Mouse (Mus musculus) naive thymus-derived CD4-positive, alpha-beta T cell, adult 2 months (primary cell): Measurements from ENCODE around the gene Map4k2.

Source experiments
- DNase-seq: peaks from one replicate; pipeline ENCODE4 v3.0.0-alpha.2; 2011; ENCODE audit warnings: low read depth

Gene Map4k2

DNA sequence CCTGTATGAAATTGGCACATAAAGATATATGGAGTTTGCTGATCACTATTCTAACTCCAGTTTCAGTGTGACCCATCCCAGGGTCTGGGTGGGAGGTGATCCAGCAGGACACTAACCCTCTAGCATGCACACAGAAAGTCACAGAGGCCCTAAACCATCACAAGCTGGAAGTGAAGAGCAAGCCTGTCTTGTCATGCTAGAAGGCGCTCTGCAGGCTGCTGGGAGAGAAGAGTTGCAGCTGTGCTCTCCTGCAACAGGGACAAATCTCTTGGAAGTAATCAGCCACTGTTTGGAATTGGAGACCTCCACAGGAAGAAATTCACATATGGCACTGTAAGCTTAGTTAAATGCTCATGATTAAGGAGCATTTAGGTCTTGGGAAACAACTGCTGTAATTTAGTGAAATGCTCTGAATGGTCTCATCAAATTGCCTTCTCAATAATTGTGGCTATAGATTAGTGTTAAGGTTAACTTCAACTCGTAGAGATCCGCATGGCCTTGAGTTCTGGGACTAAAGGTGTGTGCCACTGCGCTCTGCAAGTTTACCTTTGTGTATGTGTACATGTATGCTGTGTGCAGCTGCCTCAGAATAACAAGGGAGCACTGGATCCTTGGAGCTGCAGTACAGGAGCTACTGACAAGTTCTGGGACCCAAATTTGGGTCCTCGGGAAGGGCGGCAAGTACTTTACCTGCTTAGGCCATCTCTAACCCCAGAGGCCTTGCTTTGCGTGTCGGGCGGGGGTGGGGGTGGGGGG is 39.7 kb downstream of the Map4k2 start:
- DNase-seq = no peak

DNA sequence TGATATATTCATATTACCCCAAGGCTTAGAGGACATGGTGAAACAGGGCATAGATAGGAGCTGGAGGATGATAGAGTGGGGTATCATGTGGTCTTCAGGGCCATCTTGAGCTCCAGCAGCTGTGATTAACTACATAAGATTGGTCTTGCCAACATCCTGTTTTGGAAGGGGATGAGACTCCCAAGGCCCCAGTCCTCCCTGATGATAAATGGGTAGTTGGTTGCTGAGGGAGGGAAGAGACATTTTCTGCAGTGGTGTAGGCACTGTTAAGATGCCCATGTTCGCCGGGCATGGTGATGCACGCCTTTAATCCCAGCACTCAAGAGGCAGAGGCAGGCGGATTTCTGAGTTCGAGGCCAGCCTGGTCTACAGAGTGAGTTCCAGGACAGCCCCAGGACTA is 40.3 kb downstream of the Map4k2 start:
- DNase-seq = no peak

GRCm38 (mm10) chr19:6382323-6382924 is 41.5 kb downstream of the Map4k2 start:
- no peak for DNase-seq

GRCm38 (mm10) chr19:6383470-6383869 is 42.5 kb downstream of the Map4k2 start:
- no peak for DNase-seq

- no peak for DNase-seq
These were observed 43.2 kb downstream of the Map4k2 start, which contains the start of gene Pygm for GRCm38 (mm10) chr19:6384128-6384527. Gene Pygm, plus strand, starts transcription at chr19:6384399.

DNA sequence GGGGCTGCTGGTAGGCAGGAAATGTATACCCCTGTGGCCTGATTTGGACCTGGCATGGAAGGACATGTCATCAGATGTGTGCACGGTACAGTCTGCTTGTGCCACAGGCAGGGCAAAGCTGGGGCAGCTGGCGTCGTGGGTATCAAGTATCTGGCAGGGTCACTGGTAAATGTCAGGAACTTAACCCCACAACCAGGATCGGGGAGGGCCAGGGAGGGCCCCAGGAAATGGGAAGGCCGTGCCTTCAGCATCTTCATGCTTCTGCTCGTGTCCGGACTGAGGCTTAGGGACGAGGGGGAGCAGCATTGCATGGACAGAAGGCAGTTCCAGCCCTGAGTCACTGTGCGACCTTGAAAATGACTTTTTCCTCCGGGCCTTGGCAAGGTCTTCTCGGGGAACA is 44.0 kb downstream of the Map4k2 start:
- DNase-seq = no peak

GRCm38 (mm10) chr19:6385419-6385818 is 44.5 kb downstream of the Map4k2 start:
- DNase-seq = no peak

GRCm38 (mm10) chr19:6385821-6386220 is 44.9 kb downstream of the Map4k2 start:
- no peak for DNase-seq

DNA sequence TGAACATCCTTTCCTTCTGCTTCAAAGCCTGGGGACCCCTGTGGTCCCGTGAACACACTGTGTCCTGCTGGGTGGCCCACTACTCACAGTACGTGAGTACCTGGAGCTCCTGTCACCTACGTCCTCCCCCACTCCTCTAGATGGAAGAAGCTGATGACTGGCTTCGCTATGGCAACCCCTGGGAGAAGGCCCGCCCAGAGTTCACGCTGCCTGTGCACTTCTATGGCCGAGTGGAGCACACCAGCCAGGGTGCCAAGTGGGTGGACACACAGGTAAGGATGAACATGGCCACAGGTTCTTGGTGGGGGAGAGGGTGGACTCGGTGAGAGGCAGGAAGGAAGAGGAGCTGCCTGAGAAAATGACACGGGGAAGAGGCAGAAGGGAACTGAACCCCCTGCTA is 45.3 kb downstream of the Map4k2 start:
- DNase-seq = no peak

- no peak for DNase-seq
These were observed 47.1 kb downstream of the Map4k2 start for GRCm38 (mm10) chr19:6388006-6388405.

DNA sequence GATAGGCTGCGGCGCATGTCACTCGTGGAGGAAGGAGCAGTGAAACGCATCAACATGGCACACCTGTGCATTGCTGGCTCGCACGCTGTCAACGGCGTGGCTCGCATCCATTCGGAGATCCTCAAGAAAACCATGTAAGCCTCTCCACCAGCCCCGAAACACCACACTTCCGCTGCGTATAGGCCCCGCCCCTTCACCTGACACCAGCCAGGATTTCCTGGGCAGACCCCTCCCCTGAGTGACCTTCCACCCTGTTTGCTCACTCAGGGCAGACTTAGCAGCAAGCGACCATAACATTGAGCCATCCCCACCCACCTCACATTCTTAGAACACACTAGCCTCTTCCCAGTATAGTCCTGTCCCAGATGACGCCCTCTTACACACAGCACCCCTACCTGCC is 48.9 kb downstream of the Map4k2 start:
- peak; percentile 73 for DNase-seq

DNA sequence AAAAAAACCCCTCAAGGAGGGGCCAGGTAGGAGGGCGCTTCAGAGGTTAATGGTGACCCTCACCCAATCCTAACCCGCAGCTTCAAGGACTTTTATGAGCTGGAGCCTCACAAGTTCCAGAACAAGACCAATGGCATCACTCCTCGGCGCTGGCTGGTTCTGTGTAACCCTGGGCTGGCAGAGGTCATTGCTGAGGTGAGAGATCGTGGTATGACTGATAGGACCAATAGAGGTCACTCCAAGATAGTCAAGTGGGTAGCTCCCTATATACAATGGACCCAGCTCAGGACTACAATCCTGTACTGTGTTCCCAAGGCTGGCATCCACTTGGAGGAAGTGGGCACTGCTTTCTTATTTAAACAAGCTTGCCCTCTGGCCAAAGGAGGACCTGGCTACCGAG is 49.3 kb downstream of the Map4k2 start:
- DNase-seq = no peak

- peak; percentile 59 for DNase-seq
These were observed 51.9 kb downstream of the Map4k2 start for GRCm38 (mm10) chr19:6392743-6393393.

DNA sequence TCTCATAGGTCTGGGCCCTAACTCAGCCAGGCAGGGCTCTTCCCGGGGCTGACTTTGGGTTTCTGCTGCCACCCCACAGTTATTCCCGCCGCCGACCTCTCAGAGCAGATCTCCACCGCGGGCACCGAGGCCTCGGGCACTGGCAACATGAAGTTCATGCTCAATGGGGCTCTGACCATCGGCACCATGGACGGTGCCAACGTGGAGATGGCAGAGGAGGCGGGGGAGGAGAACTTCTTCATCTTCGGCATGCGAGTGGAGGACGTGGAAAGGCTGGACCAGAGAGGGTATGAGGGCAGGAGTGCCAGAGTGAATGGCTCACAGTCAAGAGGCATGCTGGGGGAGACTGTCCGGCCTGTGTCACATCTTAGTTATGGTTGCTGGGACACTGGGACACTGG is 52.7 kb downstream of the Map4k2 start:
- no peak for DNase-seq

- no peak for DNase-seq
These were observed 55.3 kb downstream of the Map4k2 start for GRCm38 (mm10) chr19:6396237-6396636.

GRCm38 (mm10) chr19:6397582-6398249 is 56.8 kb downstream of the Map4k2 start:
- peak; percentile 31 for DNase-seq

GRCm38 (mm10) chr19:6398447-6399284 is 57.7 kb downstream of the Map4k2 start:
- DNase-seq = peak; percentile 87

- peak; percentile 92 for DNase-seq
These were observed 58.6 kb downstream of the Map4k2 start, which contains the start of gene Rasgrp2 for GRCm38 (mm10) chr19:6399285-6400095. Gene Rasgrp2, plus strand, starts transcription at chr19:6399340.

DNA sequence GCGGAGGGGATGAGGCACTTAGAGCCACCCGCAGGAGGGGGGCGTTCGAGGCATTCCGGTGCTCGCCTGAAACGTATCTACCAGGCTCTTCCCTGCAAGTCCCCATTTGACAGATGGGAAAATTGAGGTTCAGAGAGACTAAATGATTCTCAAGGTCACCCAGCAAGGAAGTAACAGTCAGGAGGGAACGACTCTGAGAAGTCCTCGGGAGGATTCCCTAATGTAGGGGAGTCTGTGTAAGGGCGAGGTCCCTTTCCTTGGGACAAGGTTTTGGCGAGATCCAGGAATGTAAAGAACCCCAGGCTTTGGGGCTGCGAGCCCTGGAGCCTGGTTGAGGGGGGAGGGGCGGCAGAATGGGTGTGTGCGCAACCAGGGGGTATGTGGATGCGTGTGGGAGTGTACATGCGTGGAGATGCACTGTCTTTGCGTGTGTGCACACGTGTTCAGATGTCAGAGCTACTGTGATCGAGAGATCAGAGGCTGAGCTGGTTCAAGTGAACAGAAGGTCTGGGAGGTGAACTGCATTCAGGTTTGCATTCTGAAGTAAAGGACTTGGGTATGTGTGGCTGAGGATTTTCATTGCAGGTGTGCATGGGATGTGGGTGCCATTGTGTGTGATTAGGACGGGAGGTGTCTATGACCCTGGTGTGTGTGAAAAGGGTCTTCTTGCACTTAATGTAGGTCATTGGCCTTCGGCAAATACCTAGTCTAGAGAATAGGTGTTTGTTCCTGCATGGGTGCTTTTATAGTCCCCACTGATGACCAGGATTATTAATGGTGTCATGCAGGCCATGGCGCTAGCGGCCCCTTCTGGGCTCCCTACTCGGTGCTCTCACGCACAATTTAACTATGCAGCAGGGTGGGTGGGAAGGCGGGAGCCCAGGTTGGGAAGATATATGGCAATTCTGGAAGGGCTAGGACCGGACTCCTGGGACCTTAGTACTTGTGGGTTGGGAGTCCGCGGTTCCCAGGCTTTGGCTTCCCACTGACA is 59.5 kb downstream of the Map4k2 start:
- DNase-seq = peak; percentile 86
